Mouse (Mus musculus): ENCODE measurements around the gene Washc1. TPM values are rescaled to one million over a fixed set of nuclear protein-coding genes. Genes with fewer than 3 reads are reported as not detected.
"Not testable (repeated sequence)": the region's sequence is repeated elsewhere in the genome, so short reads cannot be mapped to it uniquely, and the experiment has no call there.

Gene Washc1
- polyA plus RNA-seq, 1 experiment = 25.6 TPM

GRCm38 (mm10) chr17:66108198-66108597, 3.1 kb upstream of the Washc1 start:
- 84% methylated on average over 4 of the region's 4 CpGs for WGBS
- no peak for DNase-seq (ENCODE audit: low read depth, low spot score)

- 17% methylated on average over 6 of the region's 6 CpGs for WGBS
- no peak for DNase-seq (ENCODE audit: low read depth, low spot score)
Observed at GRCm38 (mm10) chr17:66110746-66111145, 599 bp upstream of the Washc1 start.

GRCm38 (mm10) chr17:66112166-66112565, 821 bp downstream of the Washc1 start:
- WGBS = 14% methylated on average over 4 of the region's 4 CpGs
- DNase-seq (ENCODE audit: low read depth, low spot score) = no peak

- WGBS = 83% methylated on average over 8 of the region's 8 CpGs
- DNase-seq (ENCODE audit: low read depth, low spot score) = no peak
Observed at GRCm38 (mm10) chr17:66118991-66119390, 7.6 kb downstream of the Washc1 start.

GRCm38 (mm10) chr17:66120701-66121100, 9.4 kb downstream of the Washc1 start:
- DNase-seq (ENCODE audit: low read depth, low spot score) = no peak
- whole genome bisulfite sequencing = 46% methylated on average over 1 of the region's 1 CpGs

- DNase-seq (ENCODE audit: low read depth, low spot score) = no peak
- 3% methylated on average over 45 of the region's 45 CpGs for WGBS
Observed at GRCm38 (mm10) chr17:66123066-66123815, 11.9 kb downstream of the Washc1 start, which contains the start of gene Ddx11. Gene Ddx11 (plus strand): TSS chr17:66123520.

GRCm38 (mm10) chr17:66123816-66124610, 12.7 kb downstream of the Washc1 start:
- 1% methylated on average over 20 of the region's 20 CpGs for WGBS
- no peak for DNase-seq (ENCODE audit: low read depth, low spot score)

GRCm38 (mm10) chr17:66125211-66125610, 13.9 kb downstream of the Washc1 start:
- WGBS = 83% methylated on average over 5 of the region's 5 CpGs
- DNase-seq (ENCODE audit: low read depth, low spot score) = no peak

- DNase-seq (ENCODE audit: low read depth, low spot score) = no peak
- 95% methylated on average over 9 of the region's 9 CpGs for WGBS
Observed at GRCm38 (mm10) chr17:66130371-66130770, 19.0 kb downstream of the Washc1 start.

GRCm38 (mm10) chr17:66131212-66131611, 19.9 kb downstream of the Washc1 start:
- 94% methylated on average over 4 of the region's 4 CpGs for WGBS
- DNase-seq (ENCODE audit: low read depth, low spot score) = no peak

- WGBS = 66% methylated on average over 6 of the region's 8 CpGs
- not testable (repeated sequence) for DNase-seq (ENCODE audit: low read depth, low spot score)
Observed at GRCm38 (mm10) chr17:66152706-66153662, 41.6 kb downstream of the Washc1 start.

- 89% methylated on average over 4 of the region's 4 CpGs for WGBS
- DNase-seq (ENCODE audit: low read depth, low spot score) = not testable (repeated sequence)
Observed at GRCm38 (mm10) chr17:66153735-66154423, 42.5 kb downstream of the Washc1 start.

- 63% methylated on average over 2 of the region's 2 CpGs for WGBS
Observed at GRCm38 (mm10) chr17:66154876-66155275, 43.5 kb downstream of the Washc1 start.

GRCm38 (mm10) chr17:66158271-66158670, 46.9 kb downstream of the Washc1 start:
- WGBS = 86% methylated on average over 5 of the region's 5 CpGs
- DNase-seq (ENCODE audit: low read depth, low spot score) = no peak

More at GRCm38 (mm10) chr17:66154876-66155275, 43.5 kb downstream of the Washc1 start:
- no peak for DNase-seq (ENCODE audit: low read depth, low spot score)

- WGBS = 97% methylated on average over 5 of the region's 5 CpGs
Observed at GRCm38 (mm10) chr17:66167141-66167540, 55.8 kb downstream of the Washc1 start.

More at GRCm38 (mm10) chr17:66167141-66167540, 55.8 kb downstream of the Washc1 start:
- DNase-seq (ENCODE audit: low read depth, low spot score) = not testable (repeated sequence)

Data from large intestine, adult 2 months (tissue).